Mouse (Mus musculus): ENCODE measurements around the gene Sh2d6. TPM values are rescaled to one million over a fixed set of nuclear protein-coding genes. Genes with fewer than 3 reads are reported as not detected.
A peak's percentile ranks its signal among the peaks of the same experiment; 100 is the strongest.

Sh2d6 gene
- 1 to 10 TPM in 21 of 26 experiments, under 1 TPM in 3, not detected in 2; 0.78 to 6.6 (median 1.7) TPM for total RNA-seq (2018; cell fraction: chromatin; rRNA removed)
- total RNA-seq (2018; cell fraction: cytosol; rRNA removed), result under 1 TPM in 21 of 26 experiments, not detected in 5; 0.14 to 0.74 (median 0.26) TPM
- 1 to 10 TPM in 18 of 26 experiments, under 1 TPM in 6, not detected in 2; 0.64 to 7.8 (median 1.4) TPM for total RNA-seq (2018; cell fraction: nucleus; rRNA removed)
- polyA plus RNA-seq (2018), result 0.20 to 0.46 TPM (median 0.26 TPM) in 3 replicates

DNA sequence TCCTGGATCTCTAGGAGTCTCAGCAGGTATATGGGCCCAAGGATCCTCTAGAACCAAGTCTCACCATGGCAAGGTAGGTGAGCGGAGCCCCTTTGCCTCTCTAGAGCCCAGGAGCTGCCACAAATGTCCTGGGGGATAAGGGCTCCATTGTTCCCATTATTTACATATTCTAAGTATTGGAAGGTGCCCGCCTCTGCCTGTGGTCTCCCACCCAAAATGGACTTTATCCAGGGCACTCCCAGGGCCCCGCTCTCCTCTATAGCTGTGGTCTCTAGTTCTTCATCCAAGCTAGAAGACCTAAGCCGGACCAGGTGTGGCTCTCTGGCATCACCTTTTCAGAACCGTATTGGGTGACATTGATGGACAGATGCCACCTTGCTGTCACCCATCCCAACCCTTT, at the start of gene Sh2d6:
TSS of gene Sh2d6 (minus strand) at position 101 of the 400 bp plus-strand sequence.
- Histone ChIP-seq H3K79me2 (ENCODE audit: inconsistent target) (no peaks in the 10 kb centered on the region), H3K36me3 (ENCODE audit: inconsistent target) (no peaks in the 10 kb centered on the region), H3K4me3 (ENCODE audit: inconsistent target) (no peak within 1 kb of the TSS), H3K27ac (peak within 1 kb of the TSS; percentile 59)
- WGBS (ENCODE audit: missing documents), result 96% methylated on average over 5 of the region's 5 CpGs

DNA sequence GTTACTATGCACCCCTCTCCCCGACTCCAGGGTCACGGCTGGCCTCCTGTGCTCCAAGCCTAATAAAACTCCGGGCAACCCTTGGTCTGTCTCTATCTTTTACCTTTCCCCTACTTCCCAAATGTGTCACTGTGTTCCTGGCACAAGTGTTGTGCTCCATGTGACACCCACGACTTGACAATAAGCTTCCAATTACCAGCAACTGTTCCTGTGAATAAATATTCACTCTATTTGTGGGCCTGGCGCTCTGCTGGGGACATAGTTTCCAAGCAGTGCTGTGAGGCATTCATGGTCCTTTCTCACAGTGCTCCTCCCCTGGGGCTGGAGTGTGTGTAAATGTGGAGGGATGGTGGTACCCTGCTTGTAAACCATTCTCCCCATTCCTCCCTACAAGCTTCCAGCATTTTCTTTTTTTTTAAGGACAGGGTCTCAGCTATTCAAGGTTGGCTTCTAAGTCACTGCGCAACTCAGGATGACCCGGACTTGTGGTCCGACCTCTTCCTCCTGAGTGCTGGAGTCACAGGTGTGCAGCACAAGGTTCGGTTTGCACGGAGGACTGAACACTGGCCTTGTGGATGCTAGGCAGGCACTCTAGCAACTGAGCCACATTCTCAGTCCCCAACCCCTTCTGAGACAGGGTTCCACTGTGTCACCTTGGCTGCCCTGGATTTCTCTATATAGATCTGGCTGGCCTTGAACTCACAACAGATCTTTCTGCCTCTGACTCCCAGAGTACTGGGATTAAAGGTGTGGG, 49.3 kb upstream of the Sh2d6 start:
- H3K79me2 ChIP-seq (ENCODE audit: inconsistent target), result no peaks in the 10 kb centered on the region
- H3K36me3 ChIP-seq (ENCODE audit: inconsistent target), result peaks cover 11% of the 10 kb centered on the region; the same call in 1 of the 2 replicates
- H3K27ac ChIP-seq, result no peak overlapping the region
- 92% methylated on average over 10 of the region's 10 CpGs for WGBS (ENCODE audit: missing documents)
- H3K4me3 ChIP-seq (ENCODE audit: inconsistent target), result no peak overlapping the region

DNA sequence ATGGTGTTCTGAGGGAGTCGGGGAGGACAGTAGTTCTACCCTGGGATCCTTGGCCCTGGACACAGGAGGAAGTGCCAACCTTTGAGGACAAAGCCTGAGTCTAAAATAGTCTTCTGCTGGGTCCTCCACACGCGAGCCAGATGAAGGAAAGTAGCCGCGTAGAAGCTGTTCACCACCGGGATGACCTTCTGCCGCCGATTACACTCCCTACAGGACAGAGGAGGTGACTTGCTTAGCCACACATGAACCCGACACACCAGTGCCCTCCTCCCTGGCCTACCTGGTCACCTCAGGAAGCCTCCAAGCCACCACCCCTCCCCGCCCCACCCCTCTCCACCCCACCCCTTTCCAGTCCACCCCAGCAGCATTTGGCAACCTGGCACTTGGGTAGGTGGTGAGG, 47.2 kb upstream of the Sh2d6 start:
- WGBS (ENCODE audit: missing documents), result 94% methylated on average over 10 of the region's 10 CpGs
- H3K36me3 ChIP-seq (ENCODE audit: inconsistent target), result peaks cover 11% of the 10 kb centered on the region; the same call in 1 of the 2 replicates
- H3K27ac ChIP-seq, result no peak overlapping the region
- no peak overlapping the region for H3K4me3 ChIP-seq (ENCODE audit: inconsistent target)
- H3K79me2 ChIP-seq (ENCODE audit: inconsistent target), result no peaks in the 10 kb centered on the region

DNA sequence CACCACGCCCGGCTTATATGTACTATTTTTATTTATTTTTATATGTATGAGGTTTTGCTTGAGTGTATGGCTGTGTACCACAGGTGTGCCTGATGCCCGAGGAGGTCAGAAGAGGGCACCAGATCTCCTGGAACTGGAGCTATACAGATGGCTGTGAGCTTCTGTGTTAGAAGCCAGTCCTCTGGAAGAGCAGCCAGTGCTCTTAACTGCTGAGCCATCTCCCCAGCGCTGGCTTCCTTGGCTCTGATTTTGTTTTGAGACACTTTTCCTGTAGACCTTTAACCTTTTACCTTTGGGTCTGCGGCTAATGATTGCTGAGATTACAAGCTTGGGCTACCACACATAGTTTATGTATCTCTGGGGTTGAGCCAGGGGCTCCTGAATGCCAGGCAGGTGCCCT, 46.0 kb upstream of the Sh2d6 start:
- peaks cover 20% of the 10 kb centered on the region for H3K36me3 ChIP-seq (ENCODE audit: inconsistent target)
- H3K4me3 ChIP-seq (ENCODE audit: inconsistent target), result no peak overlapping the region
- H3K79me2 ChIP-seq (ENCODE audit: inconsistent target), result no peaks in the 10 kb centered on the region
- no peak overlapping the region for H3K27ac ChIP-seq
- WGBS (ENCODE audit: missing documents), result 92% methylated on average over 5 of the region's 5 CpGs

DNA sequence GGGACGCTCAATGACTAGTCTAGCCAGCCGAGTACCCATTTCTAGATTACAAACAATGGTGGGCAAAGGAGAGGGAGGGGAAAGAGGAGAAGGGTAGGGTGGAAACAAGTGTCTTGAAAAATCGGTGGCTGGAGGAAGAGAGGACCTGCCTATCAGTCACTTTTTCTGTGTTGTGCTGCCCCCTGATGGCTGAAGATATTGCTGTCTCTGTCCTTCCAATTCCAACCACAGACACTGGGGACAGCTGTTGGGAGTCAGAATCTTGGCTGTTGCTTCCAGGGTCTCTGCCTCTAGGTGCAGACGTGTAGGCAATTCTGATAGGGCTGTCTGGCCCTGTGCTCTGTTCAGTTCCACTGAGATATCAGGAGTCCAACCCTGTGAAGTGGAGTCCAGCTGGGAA, 44.5 kb upstream of the Sh2d6 start:
- Histone ChIP-seq H3K36me3 (ENCODE audit: inconsistent target) (peaks cover 29% of the 10 kb centered on the region), H3K27ac (no peak overlapping the region), H3K4me3 (ENCODE audit: inconsistent target) (no peak overlapping the region), H3K79me2 (ENCODE audit: inconsistent target) (no peaks in the 10 kb centered on the region)
- WGBS (ENCODE audit: missing documents), result 12% methylated on average over 4 of the region's 4 CpGs

DNA sequence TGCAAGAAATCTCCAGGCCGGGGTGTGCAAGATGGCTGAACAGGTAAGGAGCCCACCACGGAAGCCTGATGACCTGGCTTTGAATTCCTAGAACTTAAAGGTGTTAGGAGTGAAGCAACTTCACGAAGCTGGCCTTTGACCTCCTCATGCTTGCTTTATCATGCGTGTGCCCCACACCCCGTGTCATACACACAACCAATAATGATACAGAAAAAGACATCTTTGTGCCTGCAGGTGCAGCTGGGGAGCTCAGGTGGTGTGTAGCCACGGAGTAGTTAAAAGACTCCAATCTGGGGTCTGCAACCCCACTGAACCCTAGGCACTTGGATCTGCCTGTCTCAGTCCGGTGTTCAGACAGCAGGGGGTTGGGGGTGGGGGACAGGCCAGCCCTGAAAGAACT, 44.0 kb upstream of the Sh2d6 start:
- 99% methylated on average over 7 of the region's 7 CpGs for WGBS (ENCODE audit: missing documents)
- Histone ChIP-seq H3K4me3 (ENCODE audit: inconsistent target) (no peak overlapping the region), H3K36me3 (ENCODE audit: inconsistent target) (peaks cover 34% of the 10 kb centered on the region), H3K27ac (no peak overlapping the region), H3K79me2 (ENCODE audit: inconsistent target) (no peaks in the 10 kb centered on the region)

DNA sequence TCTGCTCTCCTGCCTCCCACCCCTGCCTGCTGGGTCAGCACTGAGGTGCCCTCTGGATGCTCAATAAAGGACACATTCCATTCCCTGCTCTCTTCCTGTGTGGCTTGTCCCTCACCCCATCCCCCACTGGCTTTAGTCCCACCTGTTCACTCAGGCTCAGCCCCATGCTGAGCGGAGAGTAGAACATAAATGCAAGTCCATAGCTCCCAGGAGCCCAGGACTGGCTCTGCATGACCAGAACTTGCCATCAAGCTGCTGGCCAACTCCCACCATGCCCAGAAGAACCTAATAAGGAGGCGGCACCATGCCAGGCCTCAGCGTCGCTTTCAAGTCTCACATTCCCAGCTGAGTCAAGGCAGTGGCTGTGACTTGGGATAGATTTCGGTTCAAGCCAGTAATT, 41.4 kb upstream of the Sh2d6 start:
- WGBS (ENCODE audit: missing documents), result 98% methylated on average over 5 of the region's 5 CpGs
- Histone ChIP-seq H3K27ac (no peak overlapping the region), H3K4me3 (ENCODE audit: inconsistent target) (no peak overlapping the region), H3K36me3 (ENCODE audit: inconsistent target) (peaks cover 52% of the 10 kb centered on the region), H3K79me2 (ENCODE audit: inconsistent target) (peaks cover 11% of the 10 kb centered on the region)

DNA sequence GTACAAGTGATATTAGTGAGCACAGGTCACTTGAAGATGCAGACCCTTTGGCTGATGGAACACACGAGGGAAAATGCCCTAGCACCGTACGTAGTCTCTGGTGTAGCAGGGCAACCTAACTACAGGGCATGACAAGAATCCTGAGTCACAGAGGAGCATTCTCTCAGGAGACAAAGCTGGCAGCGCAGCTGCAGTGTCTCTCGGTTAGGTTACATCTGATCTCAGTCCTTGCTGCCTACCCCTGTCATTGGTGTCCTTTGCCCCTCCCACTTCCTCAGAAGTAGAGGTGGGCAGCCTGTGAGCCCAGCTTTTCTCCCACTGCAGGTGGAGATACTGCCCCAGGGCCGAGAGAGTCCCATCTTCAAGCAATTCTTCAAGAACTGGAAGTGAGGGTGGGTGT, 41.0 kb upstream of the Sh2d6 start:
- peaks cover 15% of the 10 kb centered on the region for H3K79me2 ChIP-seq (ENCODE audit: inconsistent target)
- no peak overlapping the region for H3K4me3 ChIP-seq (ENCODE audit: inconsistent target)
- 91% methylated on average over 6 of the region's 6 CpGs for WGBS (ENCODE audit: missing documents)
- H3K36me3 ChIP-seq (ENCODE audit: inconsistent target), result peaks cover 52% of the 10 kb centered on the region
- no peak overlapping the region for H3K27ac ChIP-seq

DNA sequence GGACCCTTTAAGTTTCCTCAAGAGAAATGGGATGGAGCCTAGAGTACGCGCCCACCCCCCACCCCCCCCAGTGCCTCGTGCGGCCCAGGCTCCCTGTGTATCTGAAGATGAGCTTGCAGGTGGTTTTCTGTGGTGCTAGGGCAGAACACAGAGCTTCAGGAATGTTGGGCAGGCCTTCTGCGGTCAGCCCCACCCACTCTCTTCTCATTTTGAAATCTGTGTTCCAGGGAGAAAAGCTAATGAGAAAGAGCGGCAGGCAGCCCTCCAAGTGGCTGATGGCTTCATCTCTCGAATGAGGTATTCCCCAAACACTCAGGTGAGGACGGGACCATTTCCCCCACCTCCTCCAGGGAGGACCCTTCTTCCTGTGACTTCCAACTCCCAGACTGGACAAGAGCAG, 39.3 kb upstream of the Sh2d6 start:
- peaks cover 32% of the 10 kb centered on the region for H3K79me2 ChIP-seq (ENCODE audit: inconsistent target)
- WGBS (ENCODE audit: missing documents), result 97% methylated on average over 8 of the region's 8 CpGs
- no peak overlapping the region for H3K27ac ChIP-seq
- H3K36me3 ChIP-seq (ENCODE audit: inconsistent target), result peaks cover 62% of the 10 kb centered on the region
- H3K4me3 ChIP-seq (ENCODE audit: inconsistent target), result no peak overlapping the region

DNA sequence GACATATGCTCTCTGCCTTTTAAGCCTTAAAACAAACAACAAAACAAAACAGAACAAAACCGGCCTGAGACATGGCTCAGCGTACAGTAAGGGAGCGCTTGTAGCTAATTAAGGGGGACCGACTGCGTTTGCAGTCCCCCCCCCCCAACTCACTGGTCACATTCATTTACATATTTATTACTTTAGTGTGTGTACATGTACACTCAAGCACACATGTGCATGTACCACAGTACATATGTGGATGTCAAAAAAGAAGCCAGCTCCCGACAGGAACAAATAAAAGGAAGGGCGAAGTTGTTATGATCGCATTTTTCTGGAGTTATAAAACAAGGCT, 31.5 kb upstream of the Sh2d6 start:
- Histone ChIP-seq H3K79me2 (ENCODE audit: inconsistent target) (peaks cover 91% of the 10 kb centered on the region), H3K4me3 (ENCODE audit: inconsistent target) (peak overlapping the region; percentile 85), H3K36me3 (ENCODE audit: inconsistent target) (peaks cover 29% of the 10 kb centered on the region), H3K27ac (peak overlapping the region; percentile 100; the same call in 1 of the 2 replicates)
- 15% methylated on average over 8 of the region's 8 CpGs for WGBS (ENCODE audit: missing documents)

DNA sequence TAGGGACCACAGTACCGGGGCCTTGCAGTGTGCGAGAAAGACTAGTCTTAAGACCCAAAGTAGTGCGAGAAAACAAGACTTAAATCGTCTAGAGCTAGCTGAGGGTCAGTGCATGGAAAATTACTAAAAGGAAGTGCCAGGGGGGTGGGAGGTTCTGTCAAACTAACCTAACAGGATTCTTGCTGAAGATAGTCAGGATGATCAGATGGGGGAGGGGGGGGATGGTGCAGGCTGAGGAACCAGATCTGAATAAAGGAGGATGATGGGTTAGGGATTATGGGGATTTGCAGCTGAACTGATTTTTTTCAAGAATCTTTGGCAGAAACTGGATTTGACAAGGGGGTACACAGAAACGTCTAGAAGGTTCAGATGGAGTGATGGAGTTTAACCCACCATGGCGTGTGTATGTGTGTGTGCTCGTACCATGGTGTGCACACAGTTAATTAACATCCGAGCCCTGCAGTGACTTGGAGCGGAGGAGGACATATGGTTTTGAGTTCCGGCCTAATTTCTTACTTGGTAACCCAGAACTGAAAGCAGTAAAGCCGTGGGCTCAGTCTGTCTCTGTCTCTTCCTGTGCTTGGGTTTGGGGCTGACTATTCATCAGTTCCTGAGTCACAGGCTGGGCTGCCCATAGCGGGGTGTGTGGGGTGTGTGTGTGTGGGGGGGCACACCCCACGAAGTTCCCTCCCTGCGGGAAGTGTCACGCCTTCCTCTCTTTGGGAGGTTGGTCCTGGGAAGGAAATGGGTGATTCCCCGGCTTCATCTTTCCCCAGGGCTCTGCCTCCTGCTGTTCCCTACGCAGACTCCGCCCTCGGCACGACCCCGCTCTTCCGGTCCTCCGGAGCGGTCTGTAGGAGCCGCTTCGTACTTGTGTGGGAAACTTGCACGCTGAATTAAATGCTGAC, 30.9 kb upstream of the Sh2d6 start:
- Histone ChIP-seq H3K36me3 (ENCODE audit: inconsistent target) (peaks cover 22% of the 10 kb centered on the region), H3K4me3 (ENCODE audit: inconsistent target) (peak overlapping the region; percentile 85), H3K27ac (peak overlapping the region; percentile 100), H3K79me2 (ENCODE audit: inconsistent target) (peaks cover 91% of the 10 kb centered on the region)
- 8% methylated on average over 27 of the region's 27 CpGs for WGBS (ENCODE audit: missing documents)

DNA sequence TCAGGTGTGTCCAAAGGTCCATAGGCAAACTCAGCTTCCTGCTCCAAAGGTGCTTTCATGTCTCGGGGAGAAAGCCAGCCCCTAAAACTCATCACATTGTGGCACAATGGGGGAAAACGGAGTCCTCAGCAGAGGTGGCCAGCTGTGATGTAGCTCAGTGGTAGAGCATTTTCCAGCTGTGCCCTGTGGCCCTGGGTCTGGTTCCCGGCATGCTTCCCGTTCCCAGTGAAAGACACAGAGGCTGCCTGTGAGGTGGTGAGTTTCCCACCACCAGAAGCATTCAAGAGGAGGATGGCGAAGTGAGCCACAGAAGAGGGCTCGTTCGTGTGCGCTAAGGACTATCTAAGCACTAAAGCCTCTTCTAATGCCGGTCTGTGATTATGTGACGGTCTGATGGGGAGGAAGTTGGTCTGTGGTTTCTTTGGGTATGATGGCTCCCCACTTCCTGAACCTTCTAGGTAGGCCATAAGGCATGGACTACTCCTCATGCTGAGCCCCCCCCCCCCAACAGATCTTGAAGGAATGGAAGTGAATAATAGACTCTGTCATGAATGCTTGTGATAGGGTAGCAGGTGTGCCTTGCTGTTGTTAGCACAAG, 29.1 kb upstream of the Sh2d6 start:
- Histone ChIP-seq H3K27ac (peak overlapping the region; percentile 100), H3K4me3 (ENCODE audit: inconsistent target) (peak overlapping the region; percentile 85)

DNA sequence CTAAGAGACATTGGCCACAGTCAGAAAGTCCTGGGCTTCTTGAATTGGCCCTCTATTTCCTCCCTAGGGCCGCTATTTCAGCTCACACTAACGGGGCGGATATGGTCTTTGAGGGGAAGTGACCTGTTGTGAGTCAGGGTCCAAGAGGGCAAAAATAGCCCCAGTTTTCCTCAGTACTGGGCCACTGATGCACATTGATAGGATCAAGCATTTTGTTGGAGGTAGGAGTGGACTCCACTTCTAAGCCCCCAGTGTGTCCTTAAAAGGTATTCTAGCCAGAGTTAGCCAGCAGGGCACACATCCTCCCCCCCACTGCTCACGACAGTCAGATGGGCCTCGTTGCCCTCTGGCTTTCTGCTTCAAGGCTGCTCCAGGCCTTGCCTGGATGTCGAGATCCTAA, 28.5 kb upstream of the Sh2d6 start:
- 34% methylated on average over 6 of the region's 6 CpGs for whole genome bisulfite sequencing (ENCODE audit: missing documents)
- peaks cover 5% of the 10 kb centered on the region; the same call in 1 of the 2 replicates for H3K36me3 ChIP-seq (ENCODE audit: inconsistent target)
- peak overlapping the region; percentile 85 for H3K4me3 ChIP-seq (ENCODE audit: inconsistent target)
- peak overlapping the region; percentile 100 for H3K27ac ChIP-seq
- H3K79me2 ChIP-seq (ENCODE audit: inconsistent target), result peaks cover 89% of the 10 kb centered on the region

More for the DNA sequence above, 29.1 kb upstream of the Sh2d6 start:
- peaks cover 11% of the 10 kb centered on the region; the same call in 1 of the 2 replicates for H3K36me3 ChIP-seq (ENCODE audit: inconsistent target)
- H3K79me2 ChIP-seq (ENCODE audit: inconsistent target), result peaks cover 89% of the 10 kb centered on the region
- 16% methylated on average over 10 of the region's 10 CpGs for WGBS (ENCODE audit: missing documents)

DNA sequence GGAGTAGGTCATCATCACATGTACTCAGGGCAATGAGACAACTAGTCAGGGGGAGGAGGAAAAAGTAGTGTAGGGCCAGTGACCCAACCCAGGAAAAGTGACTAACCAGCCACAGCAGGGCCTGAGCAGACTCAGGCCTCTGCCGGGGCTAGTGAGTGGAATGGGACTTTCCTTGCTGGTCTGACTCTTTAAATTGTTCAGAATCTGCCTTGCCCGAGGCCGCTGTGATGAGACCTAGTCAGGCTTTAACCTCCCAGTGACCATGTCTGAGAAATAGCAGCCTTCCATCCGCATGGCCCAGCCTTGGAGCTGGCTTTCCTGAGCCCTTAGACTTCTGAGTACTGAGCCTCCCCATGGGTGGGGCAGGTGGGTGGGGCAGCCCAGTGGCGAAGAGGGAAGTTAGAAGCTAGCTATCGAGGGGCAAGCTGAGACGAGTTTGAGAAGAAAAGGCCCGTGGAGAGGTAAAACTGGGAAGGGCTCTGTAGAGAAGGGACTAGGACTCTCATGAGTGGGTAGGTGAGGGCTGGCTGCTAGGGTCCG, 27.6 kb upstream of the Sh2d6 start:
- WGBS (ENCODE audit: missing documents), result 4% methylated on average over 9 of the region's 9 CpGs
- H3K79me2 ChIP-seq (ENCODE audit: inconsistent target), result peaks cover 80% of the 10 kb centered on the region
- H3K4me3 ChIP-seq (ENCODE audit: inconsistent target), result peak overlapping the region; percentile 85
- 0 out of 2 replicates have a peak, but pooled peaks cover 3% of the 10 kb centered on the region for H3K36me3 ChIP-seq (ENCODE audit: inconsistent target)
- peak overlapping the region; percentile 100 for H3K27ac ChIP-seq

All from macrophage (primary cell).